Mouse (Mus musculus) right cerebral cortex, adult 2 months (tissue): ENCODE measurements around the gene Tpd52l2.
"Not testable (repeated sequence)": the region's sequence is repeated elsewhere in the genome, so short reads cannot be mapped to it uniquely, and the experiment has no call there.

Source experiments
- DNase-seq, 2 experiments: peaks; one replicate each; pipeline ENCODE4 v3.0.0; 2021 to 2022; ENCODE audit warnings: low spot score in 2 of 2

Tpd52l2 gene

GRCm38 (mm10) chr2:181487338-181488277, 9.3 kb upstream of the Tpd52l2 start:
- no peak for DNase-seq

DNA sequence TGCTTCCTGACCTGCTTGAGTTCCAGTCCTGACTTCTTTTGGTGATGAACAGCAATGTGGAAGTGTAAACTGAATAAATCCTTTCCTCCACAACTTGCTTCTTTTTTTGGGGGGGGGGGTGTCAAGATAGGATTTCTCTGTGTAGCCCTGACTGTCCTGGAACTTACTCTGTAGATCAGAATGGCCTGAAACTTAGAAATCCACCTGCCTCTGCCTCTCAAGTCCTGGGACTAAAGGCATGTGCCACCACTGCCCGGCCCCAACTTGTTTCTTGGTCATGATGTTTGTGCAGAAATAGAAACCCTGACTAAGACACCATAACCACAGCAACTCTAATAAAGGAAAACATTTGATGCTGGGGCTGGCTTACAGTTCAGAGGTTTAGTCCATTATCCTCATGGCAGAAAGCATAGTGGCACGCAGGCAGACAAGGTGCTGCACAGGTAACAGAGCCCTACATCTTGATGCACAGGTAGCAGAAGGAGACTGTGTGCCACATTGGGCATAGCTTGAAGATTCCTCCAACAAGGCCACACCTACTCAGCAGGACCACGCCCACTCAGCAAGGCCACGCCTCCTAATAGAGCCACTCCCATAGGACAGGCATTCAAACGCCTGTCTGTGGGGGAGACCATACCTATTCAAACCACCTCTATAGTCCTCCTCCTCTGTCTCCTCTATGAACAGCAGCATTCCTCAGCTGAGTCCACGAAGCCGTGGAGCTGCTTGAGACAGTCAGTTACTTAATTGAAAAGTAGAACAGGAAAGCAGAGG, 5.3 kb upstream of the Tpd52l2 start:
- DNase-seq: no peak

DNA sequence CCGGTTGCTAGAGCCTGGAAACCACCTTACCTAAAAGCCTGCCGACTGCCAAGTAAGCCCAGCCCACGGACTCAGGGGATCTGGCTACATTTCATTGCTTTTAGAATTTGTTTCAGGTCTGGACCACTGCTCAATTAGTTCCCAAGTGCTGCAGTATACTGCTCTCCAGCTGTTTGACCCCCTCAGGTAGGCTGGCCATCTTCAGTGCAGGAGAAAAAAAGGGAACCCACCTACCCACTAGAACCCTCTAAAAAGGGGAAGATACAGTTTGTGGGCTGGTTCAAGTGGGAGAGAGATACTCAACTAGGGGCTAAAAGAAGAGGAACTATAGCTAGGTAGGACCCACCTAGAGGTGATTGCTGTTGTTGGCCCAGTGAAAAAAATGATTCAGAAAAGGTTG, 4.7 kb upstream of the Tpd52l2 start:
- no peak for DNase-seq

- no peak for DNase-seq
These were observed 3.6 kb upstream of the Tpd52l2 start, which contains the start of gene Abhd16b for GRCm38 (mm10) chr2:181493156-181493927. TSS of gene Abhd16b (plus strand) at chr2:181493206.

- no peak for DNase-seq
These were observed 2.5 kb upstream of the Tpd52l2 start for GRCm38 (mm10) chr2:181494266-181494945.

- DNase-seq: not testable (repeated sequence)
These were observed 1.1 kb upstream of the Tpd52l2 start for GRCm38 (mm10) chr2:181495845-181496244.

DNA sequence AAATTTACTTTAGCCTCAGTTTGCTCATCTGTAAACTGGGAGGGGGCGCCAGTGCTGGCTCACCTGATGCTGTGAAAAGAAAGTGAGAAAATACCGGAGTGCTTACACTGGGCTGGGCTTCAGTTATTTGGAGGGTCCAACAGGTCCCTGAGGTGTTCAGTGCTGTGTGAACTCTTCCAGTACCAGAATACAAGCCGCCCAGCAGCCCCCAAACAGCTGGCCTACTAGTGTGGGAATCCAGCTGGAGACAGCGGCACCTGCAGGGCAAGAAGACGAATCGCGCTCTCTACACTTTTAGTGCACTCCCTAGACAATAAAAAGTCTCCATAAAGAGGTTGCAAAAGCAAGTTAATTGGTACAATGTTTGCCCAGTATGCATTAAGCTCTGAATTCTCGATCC, 661 bp upstream of the Tpd52l2 start:
- peak; percentile 51 to 54 for DNase-seq

GRCm38 (mm10) chr2:181497548-181497875, 570 bp downstream of the Tpd52l2 start:
- peak; percentile 42 to 45 for DNase-seq

- DNase-seq: no peak
These were observed 1.7 kb downstream of the Tpd52l2 start for GRCm38 (mm10) chr2:181498644-181499043.

- DNase-seq: no peak
These were observed 12.2 kb downstream of the Tpd52l2 start for GRCm38 (mm10) chr2:181509191-181509590.

- DNase-seq: no peak
These were observed 14.3 kb downstream of the Tpd52l2 start for GRCm38 (mm10) chr2:181511231-181511630.

- no peak for DNase-seq
These were observed 22.3 kb downstream of the Tpd52l2 start for GRCm38 (mm10) chr2:181519201-181519600.

- peak; percentile 97 to 99 for DNase-seq
These were observed 23.4 kb downstream of the Tpd52l2 start, which contains the start of gene Dnajc5 for GRCm38 (mm10) chr2:181520118-181520935. TSS of gene Dnajc5 (plus strand) at chr2:181520485.

GRCm38 (mm10) chr2:181520936-181521227, 23.9 kb downstream of the Tpd52l2 start:
- DNase-seq: no peak

DNA sequence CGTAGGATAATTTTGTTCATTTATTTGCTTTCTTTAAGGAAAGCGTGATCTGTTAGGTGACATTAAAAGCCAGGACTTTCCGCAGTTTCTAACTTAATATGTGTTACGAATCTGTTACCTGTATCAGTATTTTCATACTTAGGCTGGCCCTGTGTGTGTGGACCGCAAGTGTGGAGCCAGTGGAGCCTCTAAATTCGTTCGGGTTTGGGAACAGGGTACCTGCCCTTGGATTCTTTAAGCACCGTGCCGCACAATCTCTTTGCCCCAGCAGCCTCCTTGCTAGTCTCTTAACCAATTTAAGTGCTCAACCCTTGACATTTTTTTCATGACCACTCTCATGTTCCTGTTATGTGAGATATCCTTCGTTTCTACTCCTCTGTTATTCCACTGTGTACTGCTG, 24.5 kb downstream of the Tpd52l2 start:
- DNase-seq: no peak

DNA sequence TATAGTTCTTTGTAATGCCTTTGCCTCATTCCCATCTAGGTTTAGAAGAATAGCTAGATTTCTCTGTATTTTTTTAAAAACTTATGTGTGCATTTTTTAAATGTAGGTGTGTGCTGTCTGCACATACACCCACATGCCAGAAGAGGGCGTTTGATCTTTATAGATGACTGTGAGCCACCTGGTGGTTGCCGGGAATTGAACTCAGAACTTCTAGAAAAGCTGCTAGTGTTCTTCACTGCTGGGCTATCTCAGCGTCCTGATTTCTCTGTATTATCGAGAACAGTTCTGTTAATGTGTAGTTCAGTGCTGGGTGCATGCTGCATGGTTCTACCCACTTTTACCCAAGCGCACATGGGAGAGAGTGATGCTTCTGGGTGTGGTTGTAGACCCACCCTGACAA, 25.9 kb downstream of the Tpd52l2 start:
- DNase-seq: no peak

- no peak for DNase-seq
These were observed 28.6 kb downstream of the Tpd52l2 start for GRCm38 (mm10) chr2:181525526-181525925.

- DNase-seq: no peak
These were observed 32.1 kb downstream of the Tpd52l2 start for GRCm38 (mm10) chr2:181529076-181529475.

GRCm38 (mm10) chr2:181532589-181532988, 35.6 kb downstream of the Tpd52l2 start:
- no peak for DNase-seq

GRCm38 (mm10) chr2:181536410-181536809, 39.5 kb downstream of the Tpd52l2 start:
- DNase-seq: no peak
